Mouse (Mus musculus) adrenal gland, postnatal 14 days (tissue): ENCODE measurements around the gene Tdrd12. TPM values are rescaled to one million over a fixed set of nuclear protein-coding genes. Genes with fewer than 3 reads are reported as not detected.
"Not testable (repeated sequence)": the region's sequence is repeated elsewhere in the genome, so short reads cannot be mapped to it uniquely, and the experiment has no call there.

Experiments
- DNase-seq: peaks from one replicate; pipeline ENCODE4 v3.0.0; 2021; ENCODE audit warnings: mixed read lengths
- total RNA-seq: library from RNA; stranded (reverse); gene quantifications from 2 replicates; pipeline ENCODE4 v1.2.3, GENCODE M21; 2021

Tdrd12 gene
- total RNA-seq, 1 experiment from 2014 or later: not detected

DNA sequence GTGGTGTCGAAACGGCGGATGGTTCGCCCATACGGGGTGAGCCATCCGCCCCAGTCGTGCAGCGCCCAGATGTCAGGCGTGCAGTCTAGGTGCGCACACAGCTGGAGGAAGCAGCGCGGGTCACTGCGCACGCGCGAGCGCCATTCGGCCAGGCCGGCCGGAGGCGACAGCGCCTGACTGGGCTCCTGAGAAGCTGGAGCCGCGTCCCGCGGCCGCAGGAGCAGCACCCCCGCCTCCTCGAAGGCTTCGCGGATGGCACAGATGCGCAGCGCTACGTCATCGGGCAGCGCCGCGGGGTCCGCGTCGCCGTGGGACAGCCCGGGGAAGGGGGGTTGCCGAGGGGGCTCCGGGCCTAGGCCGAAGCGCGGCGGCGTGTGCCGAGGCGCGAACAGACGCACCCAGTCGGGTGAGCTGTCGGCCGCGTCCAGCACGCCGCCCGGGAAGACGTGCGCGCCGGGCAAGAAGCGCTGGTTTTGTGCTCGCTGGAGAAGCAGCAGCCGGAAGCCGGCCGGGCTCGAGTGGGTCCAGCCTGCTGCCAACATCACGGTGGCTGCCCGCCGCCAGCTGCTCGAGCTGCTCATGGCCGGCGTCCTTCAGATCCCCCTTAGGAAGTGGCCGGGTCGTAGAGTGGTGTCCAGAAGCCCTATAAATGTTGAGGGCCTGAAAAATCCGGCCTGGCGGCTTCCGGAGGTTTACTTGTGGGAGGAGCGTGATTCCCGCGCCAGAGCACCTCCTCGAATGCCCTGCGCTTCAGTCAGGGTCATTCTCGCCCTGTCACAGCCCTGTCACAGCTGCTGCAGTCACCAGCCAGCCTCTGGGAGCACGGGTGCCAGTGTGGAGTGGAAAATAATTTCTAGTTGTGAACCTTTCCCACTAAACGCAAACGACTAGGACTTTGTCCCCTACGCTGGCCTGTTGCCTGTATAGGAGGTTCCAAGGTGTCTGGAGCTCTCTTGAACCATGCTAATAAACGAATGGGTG is 18.0 kb upstream of the Tdrd12 start:
- DNase-seq: peak; percentile 96

DNA sequence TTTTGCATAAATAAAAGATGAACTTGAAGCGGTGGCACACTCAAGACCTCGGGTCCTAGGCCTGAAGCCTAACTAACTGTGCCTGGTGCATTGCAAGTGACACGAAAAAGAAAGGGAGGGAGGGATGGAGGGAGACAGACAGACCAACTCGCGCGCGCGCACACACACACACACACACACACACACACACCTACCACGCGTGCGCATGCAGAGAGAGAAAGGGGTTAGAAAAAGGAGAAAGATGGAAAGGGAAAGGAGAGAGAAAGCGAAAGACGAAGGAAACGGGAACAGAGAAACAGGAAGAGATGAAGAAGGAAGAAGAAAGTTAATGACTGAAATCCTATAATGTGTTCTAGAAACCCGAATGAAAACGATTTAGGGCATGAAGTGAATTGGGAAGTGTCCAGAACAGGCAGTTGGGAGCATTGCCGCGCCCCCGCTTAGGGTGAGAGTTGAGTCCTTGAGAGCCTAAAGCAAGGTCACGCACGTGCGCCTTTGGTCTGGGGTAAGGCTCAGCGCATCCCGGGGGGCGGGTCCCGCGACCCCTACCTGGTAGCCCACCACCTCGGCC is 17.1 kb upstream of the Tdrd12 start:
- peak; percentile 49 for DNase-seq

DNA sequence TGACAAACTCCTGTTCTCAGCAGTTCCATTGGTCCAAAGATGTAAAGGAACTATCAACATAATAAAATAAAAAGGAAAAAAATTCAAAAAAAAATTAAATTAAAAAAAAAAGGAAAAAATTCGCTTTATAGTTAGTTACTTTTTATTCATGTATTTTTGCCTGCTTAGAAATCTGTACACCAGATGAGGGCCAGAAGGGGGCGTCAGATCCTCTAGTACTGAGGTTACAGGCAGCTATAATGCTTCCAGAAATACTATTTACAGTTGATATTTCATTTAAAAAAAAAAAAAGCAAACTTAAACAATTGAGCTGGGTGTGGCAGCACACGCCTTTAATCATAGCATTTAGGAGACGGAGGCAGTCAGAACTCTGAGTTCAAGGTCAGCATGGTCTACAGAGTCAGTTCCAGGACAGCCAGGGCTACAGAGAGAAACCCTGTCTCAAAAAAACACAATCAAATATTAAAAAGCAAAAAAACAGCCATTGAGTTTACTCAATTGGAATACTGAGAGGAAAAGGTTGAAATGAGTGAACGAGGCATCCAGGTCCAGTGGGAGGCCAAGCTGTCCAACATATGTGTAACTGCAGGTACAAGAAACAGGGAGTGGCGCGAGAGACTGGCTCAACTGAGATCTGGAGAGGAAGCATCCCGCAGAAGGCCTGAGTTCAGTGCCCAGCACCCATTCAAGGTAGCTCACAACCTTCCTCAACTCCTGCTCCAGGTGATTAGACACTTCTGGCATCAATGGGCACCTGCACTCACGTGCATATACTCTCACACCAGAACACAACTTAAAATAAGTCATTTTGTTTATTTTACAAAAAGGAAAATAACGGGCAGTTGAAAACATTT is 16.4 kb upstream of the Tdrd12 start:
- peak; percentile 59 for DNase-seq

DNA sequence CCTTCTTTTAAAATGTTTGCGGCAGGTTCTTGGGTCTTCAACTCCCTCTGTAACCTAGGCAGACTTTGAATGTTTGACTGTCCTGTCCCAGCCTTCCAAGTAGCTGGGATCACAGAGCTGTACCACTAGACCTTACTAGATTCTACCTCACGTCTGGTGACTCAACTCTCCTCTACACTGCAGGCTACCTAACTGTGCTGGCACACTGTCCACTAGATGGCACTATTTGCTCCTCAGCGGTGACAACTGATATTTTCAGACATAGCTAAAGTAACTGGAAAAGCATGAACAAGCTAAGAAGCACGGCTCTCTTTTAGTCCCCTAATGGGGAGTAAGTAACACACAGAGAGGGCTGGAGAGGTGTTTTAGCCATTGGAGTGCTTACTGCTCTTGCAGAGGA is 8.3 kb upstream of the Tdrd12 start:
- peak; percentile 79 for DNase-seq

DNA sequence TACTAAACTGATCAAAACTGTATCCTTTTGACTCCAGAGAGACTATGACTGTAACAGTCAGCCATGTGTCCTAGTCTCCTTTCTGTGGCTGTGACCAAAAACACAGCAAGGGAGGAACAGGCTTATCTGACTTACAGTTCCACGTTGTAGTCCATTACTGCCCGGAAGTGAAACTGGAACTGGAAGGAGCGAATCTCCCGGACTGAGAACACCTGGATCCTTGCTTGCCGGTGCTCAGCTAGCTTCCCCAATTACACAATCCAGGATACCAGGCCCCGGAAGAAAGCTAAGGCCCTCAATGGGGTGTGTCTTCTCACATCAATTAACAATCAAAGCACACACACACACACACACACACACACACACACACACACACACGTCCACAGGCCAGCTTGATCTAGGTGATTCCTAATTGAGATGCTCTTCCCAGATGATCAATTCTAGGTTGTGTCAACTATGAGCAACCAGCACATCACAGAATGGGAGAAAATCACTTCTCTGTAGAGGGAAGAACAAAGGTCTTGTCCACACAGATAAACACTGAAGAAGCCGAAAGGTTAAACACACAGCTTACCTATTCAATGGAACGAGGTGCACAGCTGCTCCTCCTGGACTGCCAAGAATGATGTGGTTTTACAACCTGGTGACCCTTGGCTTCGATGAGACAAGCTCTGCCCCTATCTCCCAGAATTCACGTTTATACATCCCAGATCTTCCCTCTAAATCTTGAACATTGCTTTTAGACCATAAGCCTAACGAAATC is 1.6 kb downstream of the Tdrd12 start:
- DNase-seq: no peak

DNA sequence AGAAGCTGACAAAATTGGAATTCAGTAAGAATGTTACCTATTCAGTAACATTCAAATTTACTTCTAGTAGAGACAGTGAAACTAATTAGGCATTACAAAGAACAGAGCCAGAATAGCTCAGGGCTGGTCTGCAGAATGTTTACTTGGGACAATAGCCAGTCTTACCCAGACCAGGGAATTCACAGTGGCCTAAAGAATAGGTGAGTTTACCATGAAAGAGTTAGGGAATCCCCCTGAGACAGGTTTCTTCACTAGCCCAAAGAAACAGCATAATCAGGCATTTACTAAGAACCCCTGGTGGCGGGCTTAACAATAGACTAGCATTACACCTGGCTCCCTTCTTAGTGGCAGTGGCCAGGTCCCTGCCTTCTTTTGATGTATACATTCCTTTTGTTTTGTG is 7.0 kb downstream of the Tdrd12 start:
- not testable (repeated sequence) for DNase-seq

DNA sequence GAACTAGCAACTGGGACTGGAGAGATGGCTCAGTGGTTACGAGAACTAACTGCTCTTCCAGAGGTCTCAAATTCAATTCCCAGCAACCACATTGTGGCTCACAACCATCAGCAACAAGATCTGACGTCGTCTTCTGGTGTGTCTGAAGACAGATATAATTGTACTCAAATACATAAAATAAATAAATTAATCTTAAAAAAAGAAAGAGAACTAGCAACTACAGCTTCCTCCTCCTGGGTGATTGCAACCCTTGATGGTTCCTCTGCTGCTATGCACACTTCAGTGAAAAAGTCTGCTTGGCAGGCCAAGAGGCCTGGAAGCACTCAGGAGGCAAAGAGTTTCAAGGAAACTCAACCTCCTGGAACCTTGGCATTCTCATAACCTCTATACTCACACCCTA is 7.5 kb downstream of the Tdrd12 start:
- DNase-seq: no peak

DNA sequence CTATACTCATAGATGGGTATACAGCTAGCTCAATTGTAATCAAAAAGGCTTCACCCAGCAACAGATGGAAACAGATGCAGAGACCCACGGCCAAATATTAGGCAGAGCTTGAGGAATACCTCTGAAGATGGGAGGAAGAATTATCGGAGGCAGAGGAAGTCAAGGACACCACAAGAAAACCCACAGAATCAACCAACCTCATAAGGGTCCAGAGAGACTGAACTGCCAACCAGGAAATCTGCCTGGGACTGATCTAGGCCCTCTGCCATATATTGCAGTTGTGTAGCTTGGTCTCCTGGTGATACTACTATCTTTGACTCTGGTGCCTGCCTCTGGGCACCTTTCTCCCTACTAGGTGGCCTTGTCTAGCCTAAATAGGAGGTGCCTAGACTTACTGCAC is 10.8 kb downstream of the Tdrd12 start:
- no peak for DNase-seq

DNA sequence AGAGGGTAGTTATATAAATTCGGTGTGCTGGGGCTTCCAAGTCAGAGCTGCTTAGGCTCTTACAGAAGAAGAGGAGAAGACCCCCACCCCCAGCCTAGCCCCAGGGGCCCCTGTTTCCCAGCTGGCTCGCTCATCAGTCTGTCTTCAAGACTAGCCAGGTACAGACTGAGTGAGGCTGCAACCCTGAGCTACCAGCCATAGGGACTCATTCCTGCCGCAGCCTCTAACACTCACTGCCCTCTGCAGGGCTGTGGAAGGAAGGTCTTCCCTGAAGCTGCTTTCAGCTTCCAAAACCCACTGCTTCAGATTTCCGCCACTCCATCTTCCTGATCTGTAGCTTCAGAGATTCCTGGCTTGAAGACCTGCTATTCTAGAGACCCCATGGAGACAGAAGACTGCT is 35.5 kb downstream of the Tdrd12 start:
- peak; percentile 7 for DNase-seq

DNA sequence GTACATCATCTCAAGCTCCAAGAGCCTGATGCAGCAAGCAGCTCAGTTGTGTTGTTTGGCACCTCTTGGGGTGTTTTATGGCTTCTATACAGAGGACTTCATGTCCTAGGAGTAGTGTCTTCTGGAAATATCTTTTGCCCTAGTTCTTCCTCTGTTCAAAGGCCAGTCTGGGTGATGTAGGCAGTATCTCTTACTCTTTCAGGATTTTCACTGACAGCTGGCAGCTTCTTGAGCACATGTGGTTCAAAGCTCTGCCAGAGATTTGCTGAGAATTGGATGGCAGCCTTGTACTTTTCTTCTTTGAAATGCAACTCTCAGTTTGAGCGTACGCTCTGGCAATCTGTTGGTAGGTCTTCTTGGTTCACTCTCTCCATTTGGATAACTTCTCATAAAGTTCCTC is 40.0 kb downstream of the Tdrd12 start:
- DNase-seq: no peak

DNA sequence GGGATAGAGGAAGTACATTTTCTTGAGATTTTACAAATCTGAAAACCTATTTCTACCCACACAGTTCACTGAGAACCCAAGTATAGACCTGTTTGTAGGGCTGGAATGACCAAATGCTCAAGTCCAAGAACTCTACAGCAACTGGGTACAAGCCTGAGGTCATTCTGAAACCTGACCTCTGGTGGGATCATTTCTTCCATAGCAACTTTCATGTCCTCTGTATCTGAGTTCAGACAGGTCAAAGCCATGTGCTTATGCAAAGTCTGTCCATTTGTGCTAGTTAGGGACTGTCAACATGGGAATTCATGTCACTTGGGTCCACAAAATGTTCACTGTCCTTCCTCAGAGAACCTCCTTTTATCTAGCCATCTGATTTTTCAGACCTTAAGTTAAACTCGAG is 46.5 kb downstream of the Tdrd12 start:
- no peak for DNase-seq

DNA sequence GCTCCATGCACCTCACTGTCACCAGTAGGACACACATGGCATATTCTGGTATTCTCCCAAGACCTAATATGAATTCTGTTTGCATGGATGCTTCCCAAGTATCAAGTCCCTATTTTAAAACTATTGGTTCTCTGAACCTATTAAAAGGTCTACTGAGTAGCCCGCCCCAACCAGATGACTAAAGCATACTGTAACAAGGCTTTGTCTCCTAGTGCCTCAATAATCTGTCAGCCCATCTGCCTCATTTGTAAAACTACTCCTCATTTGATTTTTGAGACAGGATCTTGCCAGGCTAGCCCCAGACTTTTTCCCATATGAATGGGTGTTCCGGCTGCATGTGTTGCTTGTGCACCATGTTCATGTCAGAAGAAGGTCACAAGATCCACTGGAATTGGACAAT is 47.4 kb downstream of the Tdrd12 start:
- DNase-seq: no peak

DNA sequence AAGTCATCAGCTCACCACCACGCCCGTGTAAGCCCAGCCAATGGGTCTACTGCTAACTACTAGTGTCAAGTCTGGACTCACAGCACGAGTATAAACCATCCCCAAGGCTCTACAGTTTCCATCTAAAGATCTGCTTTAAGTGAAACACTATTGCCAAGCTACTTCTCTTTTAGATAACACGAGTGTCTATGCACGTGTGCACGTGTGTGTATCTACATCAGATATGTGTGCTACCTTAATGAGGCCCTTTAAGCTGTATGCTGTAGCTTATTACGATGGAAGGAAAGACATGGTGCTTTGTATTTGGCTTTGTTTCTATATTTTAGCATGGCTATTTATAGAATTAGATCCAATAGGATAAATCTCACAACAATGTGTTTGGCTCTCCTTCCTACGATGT is 51.0 kb downstream of the Tdrd12 start:
- DNase-seq: no peak

DNA sequence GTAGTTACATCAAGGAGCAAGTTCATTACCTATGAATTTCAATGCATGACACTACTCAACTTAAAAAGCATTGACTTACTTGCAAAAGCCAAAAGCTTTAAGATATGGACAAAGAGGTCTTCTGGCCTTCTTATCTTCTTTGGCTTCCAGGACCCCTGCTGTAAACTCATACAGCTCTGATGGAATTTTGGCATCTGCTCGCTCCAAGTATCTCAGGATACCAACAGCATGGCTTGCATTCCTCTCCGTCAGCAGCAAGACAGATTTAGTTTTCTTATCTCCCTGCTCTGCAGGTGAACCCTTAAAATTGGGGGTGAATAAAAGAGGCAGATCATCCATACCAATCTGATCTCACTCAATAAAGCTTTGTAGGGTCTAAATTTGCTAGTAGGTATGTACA is 52.4 kb downstream of the Tdrd12 start:
- DNase-seq: no peak

DNA sequence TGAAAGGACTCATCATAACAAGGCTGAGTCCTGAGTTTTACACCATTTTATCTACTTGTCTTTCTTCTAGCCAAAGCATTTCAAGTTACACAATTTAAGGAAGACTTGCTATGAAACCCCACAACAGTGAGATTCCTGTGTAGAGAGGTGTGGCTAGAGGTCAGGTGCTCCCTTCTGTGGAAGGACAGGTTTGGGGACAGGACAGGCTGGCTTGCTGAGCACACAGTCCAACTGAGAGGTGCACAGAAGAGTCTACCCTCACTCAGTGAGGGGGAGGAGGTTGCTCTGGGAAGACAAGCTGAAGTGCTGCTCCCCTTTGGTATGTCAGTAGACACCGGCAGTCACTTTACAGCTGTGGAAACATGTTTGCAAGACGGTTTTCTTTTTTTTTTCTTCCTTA is 61.1 kb downstream of the Tdrd12 start:
- DNase-seq: no peak

DNA sequence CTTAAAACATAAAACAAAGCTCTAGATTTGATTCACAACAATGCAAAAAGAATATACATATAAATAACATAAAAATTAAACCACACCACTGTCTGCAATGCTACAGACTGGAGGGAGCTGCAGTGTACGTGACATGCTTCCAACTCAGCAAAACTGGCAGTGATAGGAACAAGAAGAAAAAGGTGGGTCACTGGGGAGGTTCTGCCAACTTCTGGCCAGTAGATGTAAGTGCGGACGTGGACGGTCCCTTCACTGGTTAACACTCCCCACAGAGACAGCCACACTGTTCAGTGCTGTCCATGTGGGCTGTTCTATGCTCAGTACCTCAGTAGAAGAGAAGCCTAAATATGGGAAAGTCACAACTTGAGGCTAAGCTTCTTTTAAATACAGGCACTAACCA is 66.8 kb downstream of the Tdrd12 start:
- DNase-seq: no peak

DNA sequence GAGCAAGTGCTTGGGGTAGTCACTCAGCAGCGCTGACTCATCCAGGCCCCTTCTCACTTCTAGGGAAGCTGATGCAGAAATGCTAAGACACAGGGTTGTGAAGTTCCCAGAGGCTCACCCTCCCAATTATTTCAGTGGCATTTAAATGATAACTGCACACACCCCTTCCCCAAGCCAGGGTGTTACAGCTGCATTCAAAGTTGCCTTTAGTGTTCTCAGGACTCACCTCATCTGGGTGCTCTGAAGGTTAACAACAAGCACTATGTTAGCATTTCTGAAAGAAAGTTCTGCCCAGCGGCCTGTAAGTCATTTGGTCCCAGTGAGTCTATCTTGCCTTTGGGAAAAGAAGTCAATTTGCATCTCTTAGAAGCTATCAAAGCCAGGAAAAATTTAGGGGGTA is 69.7 kb downstream of the Tdrd12 start:
- no peak for DNase-seq

DNA sequence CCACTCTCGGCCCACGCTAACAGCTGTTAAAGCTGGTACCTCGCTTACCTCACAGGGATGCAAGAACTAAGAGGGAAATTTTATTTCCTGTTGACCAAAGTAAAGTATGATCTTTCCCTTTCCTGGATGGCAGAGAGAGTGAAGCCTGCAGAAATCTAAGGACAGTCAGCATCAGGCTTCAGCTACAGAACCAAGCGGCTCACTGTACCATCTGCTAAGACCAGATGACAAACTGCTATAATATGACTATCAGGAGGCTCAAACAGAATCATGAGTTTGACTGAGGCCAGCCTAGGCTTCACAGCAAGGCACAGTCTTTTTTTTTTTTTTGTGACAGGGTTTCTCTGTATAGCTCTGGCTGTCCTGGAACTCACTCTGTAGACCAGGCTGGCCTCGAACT is 72.5 kb downstream of the Tdrd12 start:
- DNase-seq: no peak

DNA sequence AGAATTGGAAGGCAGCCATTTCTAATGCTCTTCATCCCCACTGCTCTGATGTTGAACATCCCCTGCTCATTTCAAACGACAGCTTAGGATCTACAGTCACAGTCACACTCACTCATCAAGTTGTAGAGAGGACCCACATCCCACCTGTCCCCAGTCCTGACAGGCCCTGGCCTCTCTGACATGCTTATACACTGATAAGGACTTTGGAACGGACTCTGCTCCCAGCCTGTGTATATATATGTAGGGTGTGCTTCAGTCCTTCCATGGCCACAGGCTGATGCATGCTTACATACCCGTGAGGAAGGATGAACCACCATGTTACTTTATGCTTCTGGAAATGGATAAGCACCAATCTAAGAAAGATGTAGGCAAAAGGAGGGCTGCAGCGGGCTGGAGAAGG is 76.6 kb downstream of the Tdrd12 start:
- DNase-seq: no peak

DNA sequence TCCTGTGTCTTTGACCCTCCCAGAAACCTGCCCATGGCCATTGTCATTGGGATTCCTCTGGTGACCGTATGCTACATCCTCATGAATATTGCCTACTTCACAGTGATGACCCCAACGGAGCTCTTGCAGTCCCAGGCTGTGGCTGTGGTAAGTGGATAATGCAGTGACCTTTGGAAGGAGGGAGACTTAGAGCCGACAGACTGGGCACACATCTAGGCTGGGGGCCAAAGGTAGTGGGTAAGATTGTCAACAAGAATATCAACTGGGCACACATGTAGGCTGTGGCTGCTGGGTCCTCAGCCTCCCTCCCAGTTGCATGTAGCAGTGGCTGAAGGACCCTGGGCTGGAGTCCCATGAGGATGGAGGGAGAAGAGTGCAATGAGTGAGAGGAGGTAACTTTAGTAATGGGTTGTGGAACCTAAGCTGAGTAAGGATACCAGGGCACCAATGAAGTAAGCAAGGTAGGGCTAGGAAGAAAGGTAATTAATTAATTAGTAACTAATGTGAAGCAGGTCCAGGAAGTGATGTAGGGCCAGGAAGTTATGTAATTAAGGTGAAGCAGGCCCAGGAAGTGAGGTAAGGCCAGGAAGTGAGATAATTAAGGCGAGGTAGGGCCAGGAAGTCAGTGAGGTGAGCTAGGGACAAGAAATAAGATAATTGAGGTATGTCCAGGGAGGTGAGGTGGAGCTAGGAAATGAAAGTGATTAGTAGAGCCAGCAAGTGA is 81.3 kb downstream of the Tdrd12 start:
- DNase-seq: no peak

DNA sequence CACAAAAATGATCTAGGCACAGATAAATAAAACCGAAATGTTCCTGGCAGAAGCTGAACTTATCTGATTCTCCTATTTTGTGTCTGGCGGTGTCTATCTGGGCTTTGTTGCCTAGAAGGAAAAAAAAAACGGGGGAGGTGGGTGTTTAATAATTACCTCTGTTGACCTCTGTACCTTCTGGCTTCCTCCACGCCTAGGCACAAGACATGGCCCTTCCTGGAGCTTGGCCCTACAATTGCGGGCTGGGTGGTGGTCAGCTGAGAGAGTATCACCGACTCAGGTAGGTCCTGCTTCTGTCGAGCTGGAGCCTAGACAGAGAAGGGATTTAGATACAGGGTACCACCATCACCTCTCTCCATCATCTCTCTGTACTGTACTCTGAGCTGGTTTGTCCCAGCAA is 88.7 kb downstream of the Tdrd12 start:
- no peak for DNase-seq
